In the genomic region with DNA sequence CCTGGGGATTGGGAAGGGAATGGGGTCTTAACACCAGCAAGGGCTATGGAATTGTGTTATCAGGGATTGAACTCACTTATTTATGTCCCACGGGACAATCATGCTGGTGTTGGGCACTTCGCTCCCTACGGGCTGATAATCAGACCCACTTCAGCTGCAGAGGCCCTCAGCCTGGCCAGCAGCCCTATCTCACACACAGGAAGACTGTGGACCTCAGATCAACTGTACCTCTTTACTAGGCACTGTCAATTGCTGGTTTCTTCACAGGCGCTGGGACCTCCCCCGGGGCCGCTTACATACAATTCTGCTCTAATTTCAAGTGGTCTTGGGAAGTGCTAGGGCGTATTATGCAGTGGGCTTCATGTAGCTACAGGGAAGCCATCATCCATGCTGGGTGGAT, we compare ENCODE assay signal across 26 mouse cellular contexts. TPM values are rescaled to one million over a fixed set of nuclear protein-coding genes. Genes with fewer than 3 reads are reported as not detected.
DNase-seq lines count a peak whose midpoint lies in the region; ATAC-seq and TF ChIP-seq lines count a peak whose summit lies in the region.
"Had no signal": no experiment of that assay in that cellular context is flagged by ENCODE, and none has a peak within 500 bp of the region (broad histone marks: within the 10 kb centered on the region; RNA-seq: fewer than 3 reads in every experiment).

No protein-coding gene starts in this region.

- TF ChIP-seq CTCF in liver, postnatal 0 days (IDR thresholded peaks at IDR 0.05; ENCODE audit: low read depth), result no peak

- DNase-seq in c-Kit-positive CD71-positive TER-119-positive erythroid progenitor cells, embryonic 14.5 days (ENCODE audit: low spot score), result peak; percentile 66
- DNase-seq in liver, embryonic 11.5 days (ENCODE audit: low spot score), result no peak
- peak; percentile 40 for DNase-seq in liver, postnatal 0 days
- no peak for DNase-seq in layer of hippocampus, postnatal 25 days (ENCODE audit: extremely low spot score in 1 of 2, low spot score in 1 of 2)
- DNase-seq: adrenal gland, adult 8-10 months; cerebellum, adult 9-11 months; gastrocnemius, postnatal 10 days; kidney, adult 2 months; kidney, postnatal 25 days; lung, embryonic 14.5 days; thymus, adult 2 months had no signal

- no peak for ATAC-seq in megakaryocyte, adult 5-6 weeks (ENCODE audit: poor library complexity, severe bottlenecking)
- ATAC-seq in liver, embryonic 11.5 days (replicated peaks; ENCODE audit: low FRiP score), result peak; percentile 62
- no peak for ATAC-seq in liver, postnatal 0 days
- no peak for ATAC-seq in kidney, embryonic 16.5 days (ENCODE audit: low FRiP score, low TSS enrichment)
- no peak for ATAC-seq in forebrain, embryonic 13.5 days
- ATAC-seq: forebrain, embryonic 14.5 days; Patski had no signal

- WGBS in liver, embryonic 11.5 days, result 53% methylated on average over 7 of the region's 7 CpGs
- 68% methylated on average over 7 of the region's 7 CpGs for WGBS in liver, postnatal 0 days (ENCODE audit: insufficient replicate concordance)
- 90% methylated on average over 7 of the region's 7 CpGs for WGBS in kidney, embryonic 16.5 days
- WGBS in forebrain, embryonic 13.5 days, result 90% methylated on average over 7 of the region's 7 CpGs

- peak overlapping the region; percentile 46 for H3K9ac ChIP-seq in liver, embryonic 11.5 days (ENCODE audit: low read depth, low read length)
- H3K9ac ChIP-seq in liver, postnatal 0 days (replicated peaks), result peak overlapping the region; percentile 42
- no peak overlapping the region for H3K9ac ChIP-seq in kidney, embryonic 16.5 days (replicated peaks; ENCODE audit: low read length)
- H3K9ac ChIP-seq in forebrain, embryonic 13.5 days, result no peak overlapping the region
- H3K9ac ChIP-seq: hindbrain, embryonic 12.5 days; limb, embryonic 12.5 days; lung, embryonic 14.5 days; neural tube, embryonic 15.5 days had no signal

- no peaks in the 10 kb centered on the region for H3K9me3 ChIP-seq in megakaryocyte, embryonic 14.5 days
- H3K9me3 ChIP-seq in liver, embryonic 11.5 days (ENCODE audit: control insufficient read depth, low read length), result no peaks in the 10 kb centered on the region
- H3K9me3 ChIP-seq in liver, postnatal 0 days (ENCODE audit: low read length), result no peaks in the 10 kb centered on the region
- no peaks in the 10 kb centered on the region for H3K9me3 ChIP-seq in kidney, embryonic 16.5 days (ENCODE audit: low read length)
- H3K9me3 ChIP-seq in forebrain, embryonic 13.5 days (replicated peaks), result no peaks in the 10 kb centered on the region
- H3K9me3 ChIP-seq: embryonic facial prominence, embryonic 10.5 days; hindbrain, embryonic 12.5 days; limb, embryonic 12.5 days; midbrain, embryonic 10.5 days; neural tube, embryonic 15.5 days had no signal

- H3K4me3 ChIP-seq in megakaryocyte, embryonic 14.5 days (replicated peaks), result peak overlapping the region; percentile 70
- 0 out of 2 replicates have a peak overlapping the region, but pooled peaks have one; percentile 16 for H3K4me3 ChIP-seq in liver, embryonic 11.5 days (ENCODE audit: low read depth, low read length)
- H3K4me3 ChIP-seq in liver, postnatal 0 days (ENCODE audit: low read depth, low read length), result no peak overlapping the region
- H3K4me3 ChIP-seq in kidney, embryonic 16.5 days (ENCODE audit: low read length), result no peak overlapping the region
- H3K4me3 ChIP-seq in forebrain, embryonic 13.5 days, result no peak overlapping the region
- H3K4me3 ChIP-seq: embryonic facial prominence, embryonic 10.5 days; hindbrain, embryonic 12.5 days; layer of hippocampus, adult 2 months; limb, embryonic 12.5 days; midbrain, embryonic 10.5 days; neural tube, embryonic 15.5 days had no signal

- H3K4me1 ChIP-seq in megakaryocyte, embryonic 14.5 days, result peaks cover 90% of the 10 kb centered on the region
- H3K4me1 ChIP-seq in liver, embryonic 11.5 days (replicated peaks; ENCODE audit: control insufficient read depth, insufficient read depth, low read length), result peaks cover 50% of the 10 kb centered on the region
- H3K4me1 ChIP-seq in liver, postnatal 0 days (ENCODE audit: insufficient read depth), result peaks cover 30% of the 10 kb centered on the region
- peaks cover 24% of the 10 kb centered on the region for H3K4me1 ChIP-seq in kidney, embryonic 16.5 days (ENCODE audit: insufficient read depth, low read length)
- H3K4me1 ChIP-seq in forebrain, embryonic 13.5 days, result peaks cover 25% of the 10 kb centered on the region

- peak overlapping the region; percentile 87 for H3K27ac ChIP-seq in liver, embryonic 11.5 days (ENCODE audit: low read depth, low read length)
- peak overlapping the region; percentile 69; the same call in 1 of the 2 replicates for H3K27ac ChIP-seq in liver, postnatal 0 days (ENCODE audit: low read depth)
- H3K27ac ChIP-seq in kidney, embryonic 16.5 days (ENCODE audit: low read length), result no peak overlapping the region
- no peak overlapping the region for H3K27ac ChIP-seq in forebrain, embryonic 13.5 days
- H3K27ac ChIP-seq: embryonic facial prominence, embryonic 10.5 days; hindbrain, embryonic 12.5 days; layer of hippocampus, adult 2 months; limb, embryonic 12.5 days; midbrain, embryonic 10.5 days; neural tube, embryonic 15.5 days; stomach, postnatal 0 days had no signal

- H3K4me2 ChIP-seq in liver, embryonic 11.5 days, result peak overlapping the region; percentile 55
- peak overlapping the region; percentile 90 for H3K4me2 ChIP-seq in liver, postnatal 0 days (ENCODE audit: low read depth, low read length)
- H3K4me2 ChIP-seq in kidney, embryonic 16.5 days (replicated peaks; ENCODE audit: low read depth, low read length), result no peak overlapping the region
- no peak overlapping the region for H3K4me2 ChIP-seq in forebrain, embryonic 13.5 days
- H3K4me2 ChIP-seq: hindbrain, embryonic 12.5 days; limb, embryonic 12.5 days; lung, embryonic 14.5 days; neural tube, embryonic 15.5 days had no signal

- H3K27me3 ChIP-seq in megakaryocyte, embryonic 14.5 days (replicated peaks), result peaks cover 55% of the 10 kb centered on the region
- H3K27me3 ChIP-seq in liver, embryonic 11.5 days (replicated peaks; ENCODE audit: control insufficient read depth, insufficient read depth, low read length), result peaks cover 25% of the 10 kb centered on the region
- H3K27me3 ChIP-seq in liver, postnatal 0 days (ENCODE audit: insufficient read depth, low read length), result peaks cover 24% of the 10 kb centered on the region
- peaks cover 9% of the 10 kb centered on the region for H3K27me3 ChIP-seq in kidney, embryonic 16.5 days (ENCODE audit: insufficient read depth, low read length)
- H3K27me3 ChIP-seq in forebrain, embryonic 13.5 days, result peaks cover 42% of the 10 kb centered on the region
- H3K27me3 ChIP-seq: Patski had no signal

- H3K36me3 ChIP-seq in megakaryocyte, embryonic 14.5 days (replicated peaks; ENCODE audit: low read length), result peaks cover 62% of the 10 kb centered on the region
- peaks cover 21% of the 10 kb centered on the region; the same call in 1 of the 2 replicates for H3K36me3 ChIP-seq in liver, embryonic 11.5 days (ENCODE audit: control insufficient read depth, insufficient read depth, low read length)
- peaks cover 47% of the 10 kb centered on the region for H3K36me3 ChIP-seq in liver, postnatal 0 days (replicated peaks; ENCODE audit: insufficient read depth, low read length)
- H3K36me3 ChIP-seq in kidney, embryonic 16.5 days (ENCODE audit: insufficient read depth, low read length), result peaks cover 35% of the 10 kb centered on the region
- peaks cover 47% of the 10 kb centered on the region for H3K36me3 ChIP-seq in forebrain, embryonic 13.5 days (ENCODE audit: poor library complexity, severe bottlenecking)

- TF ChIP-seq EP300 in liver, postnatal 0 days (IDR thresholded peaks at IDR 0.05; ENCODE audit: low read depth), result peak; percentile 51; the same call in 1 of the 2 replicates

RNA-seq across cellular contexts. Expression of a gene that starts 6.0 kb away (rescaled TPM):
- polyA plus RNA-seq in megakaryocyte, embryonic 14.5 days (2012; ENCODE audit: insufficient read depth, low replicate concordance), result 0.10 and 3.5 TPM in 2 replicates
- 0.60 and 2.2 TPM in 2 replicates for total RNA-seq in megakaryocyte, adult 5-6 weeks (2015)
- 1.7 and 2.1 TPM in 2 replicates for total RNA-seq in megakaryocyte, adult 5-6 weeks (2017)
- polyA plus RNA-seq in liver, embryonic 11.5 days (2014; fragmentation: Nextera tagmentation; extraction: Ambion mirVana), result 39.0 and 44.1 TPM in 2 replicates
- 15.5 and 17.4 TPM in 2 replicates for polyA plus RNA-seq in liver, postnatal 0 days (2015; fragmentation: Nextera tagmentation; extraction: Ambion mirVana)
- polyA plus RNA-seq in kidney, embryonic 16.5 days (2015; fragmentation: Nextera tagmentation; extraction: Ambion mirVana), result 5.8 and 5.9 TPM in 2 replicates
- 0.98 and 2.2 TPM in 2 replicates for polyA plus RNA-seq in forebrain, embryonic 13.5 days (2015; fragmentation: Nextera tagmentation; extraction: Ambion mirVana)
- 1 to 10 TPM; 1.3 to 2.1 TPM for total RNA-seq in layer of hippocampus, postnatal 25 days (2021)
- total RNA-seq: granulocyte monocyte progenitor cell, adult 5-6 weeks had no signal

RNA-seq across cellular contexts. Expression of a gene that starts 42.7 kb away (rescaled TPM):
- polyA plus RNA-seq in megakaryocyte, embryonic 14.5 days (2012; ENCODE audit: insufficient read depth, low replicate concordance), result 18.2 and 20.3 TPM in 2 replicates
- total RNA-seq in megakaryocyte, adult 5-6 weeks (2015), result 28.6 and 32.6 TPM in 2 replicates
- total RNA-seq in megakaryocyte, adult 5-6 weeks (2017), result 19.2 and 34.6 TPM in 2 replicates
- 133 and 135 TPM in 2 replicates for polyA plus RNA-seq in liver, embryonic 11.5 days (2014; fragmentation: Nextera tagmentation; extraction: Ambion mirVana)
- polyA plus RNA-seq in liver, postnatal 0 days (2015; fragmentation: Nextera tagmentation; extraction: Ambion mirVana), result 64.4 and 67.4 TPM in 2 replicates
- polyA plus RNA-seq in kidney, embryonic 16.5 days (2015; fragmentation: Nextera tagmentation; extraction: Ambion mirVana), result 217 and 226 TPM in 2 replicates
- polyA plus RNA-seq in forebrain, embryonic 13.5 days (2015; fragmentation: Nextera tagmentation; extraction: Ambion mirVana), result 178 and 184 TPM in 2 replicates
- 10 to 100 TPM; 76.4 to 88.4 TPM for total RNA-seq in layer of hippocampus, postnatal 25 days (2021)

RNA-seq across cellular contexts. Expression of a gene that starts 44.6 kb away (rescaled TPM):
- 67.5 and 115 TPM in 2 replicates for polyA plus RNA-seq in megakaryocyte, embryonic 14.5 days (2012; ENCODE audit: insufficient read depth, low replicate concordance)
- total RNA-seq in megakaryocyte, adult 5-6 weeks (2015), result 2.9 and 6.6 TPM in 2 replicates
- total RNA-seq in megakaryocyte, adult 5-6 weeks (2017), result 4.8 and 7.7 TPM in 2 replicates
- polyA plus RNA-seq in liver, embryonic 11.5 days (2014; fragmentation: Nextera tagmentation; extraction: Ambion mirVana), result 13.5 and 13.9 TPM in 2 replicates
- 15.2 and 16.3 TPM in 2 replicates for polyA plus RNA-seq in liver, postnatal 0 days (2015; fragmentation: Nextera tagmentation; extraction: Ambion mirVana)
- polyA plus RNA-seq in kidney, embryonic 16.5 days (2015; fragmentation: Nextera tagmentation; extraction: Ambion mirVana), result 5.8 and 6.4 TPM in 2 replicates
- polyA plus RNA-seq in forebrain, embryonic 13.5 days (2015; fragmentation: Nextera tagmentation; extraction: Ambion mirVana), result 11.9 and 12.1 TPM in 2 replicates
- total RNA-seq in layer of hippocampus, postnatal 25 days (2021), result 10 to 100 TPM; 97.0 to 97.1 TPM

RNA-seq across cellular contexts. Expression of a gene that starts 49.5 kb away (rescaled TPM):
- polyA plus RNA-seq in megakaryocyte, embryonic 14.5 days (2012; ENCODE audit: insufficient read depth, low replicate concordance), result 0.21 and 2.2 TPM in 2 replicates
- total RNA-seq in megakaryocyte, adult 5-6 weeks (2015), result not detected in 2 replicates
- total RNA-seq in megakaryocyte, adult 5-6 weeks (2017), result not detected in 2 replicates
- polyA plus RNA-seq in liver, embryonic 11.5 days (2014; fragmentation: Nextera tagmentation; extraction: Ambion mirVana), result not detected in 2 replicates
- not detected in 2 replicates for polyA plus RNA-seq in liver, postnatal 0 days (2015; fragmentation: Nextera tagmentation; extraction: Ambion mirVana)
- not detected in 2 replicates for polyA plus RNA-seq in kidney, embryonic 16.5 days (2015; fragmentation: Nextera tagmentation; extraction: Ambion mirVana)
- 0.25 and 0.39 TPM in 2 replicates for polyA plus RNA-seq in forebrain, embryonic 13.5 days (2015; fragmentation: Nextera tagmentation; extraction: Ambion mirVana)
- under 1 TPM; 0.32 to 0.68 TPM for total RNA-seq in layer of hippocampus, postnatal 25 days (2021)
- total RNA-seq: adrenal gland, adult 8-10 months; gastrocnemius, postnatal 10 days; granulocyte monocyte progenitor cell, adult 5-6 weeks; heart, postnatal 25 days had no signal
- polyA plus RNA-seq: embryonic facial prominence, embryonic 10.5 days; kidney, adult 2 months; limb, embryonic 12.5 days; lung, embryonic 14.5 days; midbrain, embryonic 10.5 days; Patski; stomach, postnatal 0 days; thymus, adult 2 months had no signal

Comparison
In these comparisons a context has a peak if more than half of its experiments do, and no peak if none do; other contexts are left out.
1. H3K4me3 ChIP-seq: peak in megakaryocyte, embryonic 14.5 days (single experiment) and liver, embryonic 11.5 days (single experiment); none in liver, postnatal 0 days (single experiment), kidney, embryonic 16.5 days (single experiment) and forebrain, embryonic 13.5 days (single experiment).
2. DNase-seq: peak in c-Kit-positive CD71-positive TER-119-positive erythroid progenitor cells, embryonic 14.5 days (single experiment) and liver, postnatal 0 days (single experiment); none in liver, embryonic 11.5 days (single experiment) and layer of hippocampus, postnatal 25 days (0 of 2).
3. H3K27ac ChIP-seq: peak in liver, embryonic 11.5 days (single experiment) and liver, postnatal 0 days (single experiment); none in kidney, embryonic 16.5 days (single experiment) and forebrain, embryonic 13.5 days (single experiment).
4. H3K4me2 ChIP-seq: peak in liver, embryonic 11.5 days (single experiment) and liver, postnatal 0 days (single experiment); none in kidney, embryonic 16.5 days (single experiment) and forebrain, embryonic 13.5 days (single experiment).
5. H3K9ac ChIP-seq: peak in liver, embryonic 11.5 days (single experiment) and liver, postnatal 0 days (single experiment); none in kidney, embryonic 16.5 days (single experiment) and forebrain, embryonic 13.5 days (single experiment).